Mouse (Mus musculus) forebrain, embryonic 15.5 days (tissue): ENCODE data around the gene Gm45618. TPM values are rescaled to one million over a fixed set of nuclear protein-coding genes. Genes with fewer than 3 reads are reported as not detected.

Experiments
- ATAC-seq: fragments of 200-750 bp; cut with Nextera tagmentation; replicated peaks from 2 replicates; pipeline ENCODE4 v1.8.0; 2017; ENCODE audit warnings: mild to moderate bottlenecking, moderate TSS enrichment, moderate library complexity
- H3K27ac ChIP-seq: fragments of 300-500 bp; sonication (generic); replicated peaks from 2 replicates; pipeline ENCODE4 v1.5.1; 2015; ENCODE audit warnings: mild to moderate bottlenecking, inconsistent platforms
- H3K27me3 ChIP-seq: fragments of 300-500 bp; sonication (generic); 2 replicates; pipeline ENCODE4 v1.6.1; 2015; ENCODE audit warnings: inconsistent platforms
- H3K36me3 ChIP-seq: fragments of 300-500 bp; sonication (generic); 2 replicates; pipeline ENCODE4 v1.6.1; 2015; ENCODE audit warnings: mild to moderate bottlenecking, inconsistent platforms
- H3K4me1 ChIP-seq: fragments of 300-500 bp; sonication (generic); 2 replicates; pipeline ENCODE4 v1.6.1; 2015; ENCODE audit warnings: inconsistent platforms
- H3K4me2 ChIP-seq: fragments of 300-500 bp; sonication (generic); replicated peaks from 2 replicates; pipeline ENCODE4 v1.6.1; 2015; ENCODE audit warnings: mild to moderate bottlenecking, inconsistent platforms
- H3K4me3 ChIP-seq: fragments of 300-500 bp; sonication (generic); 2 replicates; pipeline ENCODE4 v1.5.1; 2015; ENCODE audit warnings: mild to moderate bottlenecking, inconsistent platforms
- H3K9ac ChIP-seq: fragments of 300-500 bp; sonication (generic); replicated peaks from 2 replicates; pipeline ENCODE4 v1.6.1; 2015; ENCODE audit warnings: mild to moderate bottlenecking, inconsistent platforms
- H3K9me3 ChIP-seq: fragments of 300-500 bp; sonication (generic); 2 replicates; pipeline ENCODE4 v1.6.1; 2016; ENCODE audit warnings: inconsistent platforms
- WGBS: fragments of 180-500 bp; shearing (Covaris S2); methylation state at CpG from one replicate; pipeline ENCODE4 v1.1.7; 2015; ENCODE audit warnings: mixed read lengths; 5-methylcytosine and 5-hydroxymethylcytosine counted together
- polyA plus RNA-seq: library from polyadenylated mRNA; unstranded; fragments of >200 nt; fragmentation: Nextera tagmentation; extraction: Ambion mirVana; gene quantifications from 2 replicates; pipeline ENCODE4 v1.2.1, GENCODE M21; 2015

Gm45618 gene
- polyA plus RNA-seq, 1 experiment from 2014 or later = not detected

DNA sequence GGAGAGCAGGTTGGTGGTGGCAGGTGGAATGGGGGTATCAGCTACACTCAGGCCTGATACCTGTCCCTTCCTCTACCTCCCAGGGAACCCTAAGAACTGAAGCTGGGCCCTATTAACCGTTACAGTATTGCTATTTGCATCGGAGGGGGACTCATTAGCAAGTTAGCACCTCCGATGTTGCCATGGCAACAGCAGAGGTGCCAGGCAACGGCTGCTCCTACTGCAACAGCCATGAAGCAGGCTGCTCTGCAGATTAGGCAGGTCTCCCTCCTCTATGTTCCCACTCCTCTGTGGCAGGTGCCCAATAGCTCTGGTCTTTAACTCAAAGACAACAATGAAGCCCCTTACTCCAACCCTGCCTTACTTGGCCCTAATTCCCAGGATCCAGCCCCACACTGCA lies 28.7 kb downstream of the Gm45618 start:
- ATAC-seq = peak; percentile 47
- peaks cover 76% of the 10 kb centered on the region for H3K4me1 ChIP-seq
- 0% methylated on average over 4 of the region's 4 CpGs for WGBS
- peak overlapping the region; percentile 95 for H3K4me3 ChIP-seq
- peak overlapping the region; percentile 99 for H3K9ac ChIP-seq
- H3K4me2 ChIP-seq = peak overlapping the region; percentile 93
- H3K36me3 ChIP-seq = peaks cover 16% of the 10 kb centered on the region
- H3K27ac ChIP-seq = peak overlapping the region; percentile 84
- H3K9me3 ChIP-seq = no peaks in the 10 kb centered on the region
- H3K27me3 ChIP-seq = 0 out of 2 replicates have a peak, but pooled peaks cover 3% of the 10 kb centered on the region

DNA sequence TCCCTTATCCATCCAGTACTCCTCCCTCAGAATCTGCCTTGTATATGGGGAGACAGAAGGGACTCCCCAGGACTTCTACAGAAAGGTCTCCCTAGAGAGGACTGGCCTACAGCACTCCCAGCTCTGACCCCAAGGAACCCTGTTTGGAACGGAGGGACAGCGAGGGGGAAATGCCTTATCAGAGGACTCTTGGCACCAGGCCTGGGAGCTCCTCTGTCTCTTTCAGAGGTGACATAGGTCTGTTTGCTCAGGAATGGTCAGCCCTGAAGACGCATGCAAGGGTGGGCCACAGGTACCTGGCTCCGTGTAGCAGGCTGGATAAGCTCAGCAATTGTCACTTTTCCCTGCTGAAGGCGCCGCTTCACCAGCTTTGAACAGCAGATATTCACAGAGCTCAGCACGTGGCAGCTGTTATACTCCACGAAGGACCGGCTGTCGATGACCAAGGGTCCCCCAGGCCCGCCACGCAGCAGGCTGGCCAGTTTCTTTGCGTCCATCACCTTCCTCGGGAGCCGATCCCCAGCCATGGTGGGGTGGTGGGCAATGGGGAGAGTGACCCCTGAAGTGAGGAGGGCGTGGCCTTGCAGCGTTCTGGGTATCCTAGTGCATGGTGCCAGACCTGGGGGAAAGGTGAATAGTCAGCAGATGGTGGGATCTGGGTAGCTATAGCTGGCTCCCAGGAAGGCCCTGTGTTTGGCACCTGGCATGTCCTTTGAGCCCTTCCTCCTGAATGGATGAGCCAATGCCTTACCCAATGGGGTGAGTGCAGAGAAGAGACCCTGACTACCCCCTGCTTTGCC lies 30.7 kb downstream of the Gm45618 start:
- Histone ChIP-seq H3K4me2 (0 out of 2 replicates have a peak overlapping the region, but pooled peaks have one; percentile 18), H3K27ac (peak overlapping the region; percentile 70), H3K27me3 (no peaks in the 10 kb centered on the region), H3K9ac (peak overlapping the region; percentile 14), H3K4me1 (peaks cover 72% of the 10 kb centered on the region), H3K4me3 (no peak overlapping the region), H3K9me3 (no peaks in the 10 kb centered on the region), H3K36me3 (peaks cover 34% of the 10 kb centered on the region)
- ATAC-seq = no peak
- 50% methylated on average over 17 of the region's 17 CpGs for WGBS

DNA sequence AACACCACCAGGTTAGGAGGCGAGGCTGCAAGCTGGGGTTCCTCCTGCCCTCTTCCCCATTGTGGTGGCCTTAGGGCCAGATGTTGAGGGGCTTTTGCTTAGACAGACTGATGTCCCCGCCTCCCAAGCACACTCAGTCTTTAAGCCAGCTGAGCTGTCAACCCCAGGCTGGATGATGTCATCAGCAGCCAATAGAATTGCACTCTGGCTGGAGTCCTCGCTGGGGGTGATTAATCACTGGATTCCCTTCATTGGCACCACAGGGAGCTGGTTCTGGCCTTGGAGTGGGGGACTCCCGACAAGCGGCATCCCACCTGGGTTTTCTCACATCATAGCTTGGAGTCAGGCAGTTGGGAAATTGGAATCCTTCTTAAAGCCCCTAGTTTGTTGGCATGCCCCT lies 31.6 kb downstream of the Gm45618 start:
- H3K9me3 ChIP-seq = no peaks in the 10 kb centered on the region
- H3K4me3 ChIP-seq = no peak overlapping the region
- peak; percentile 55 for ATAC-seq
- H3K4me2 ChIP-seq = 0 out of 2 replicates have a peak overlapping the region, but pooled peaks have one; percentile 18
- under 1% methylated on average over 5 of the region's 5 CpGs for WGBS
- H3K27me3 ChIP-seq = no peaks in the 10 kb centered on the region
- peaks cover 76% of the 10 kb centered on the region for H3K4me1 ChIP-seq
- peak overlapping the region; percentile 70 for H3K27ac ChIP-seq
- peak overlapping the region; percentile 14; the same call in 1 of the 2 replicates for H3K9ac ChIP-seq
- H3K36me3 ChIP-seq = peaks cover 37% of the 10 kb centered on the region

DNA sequence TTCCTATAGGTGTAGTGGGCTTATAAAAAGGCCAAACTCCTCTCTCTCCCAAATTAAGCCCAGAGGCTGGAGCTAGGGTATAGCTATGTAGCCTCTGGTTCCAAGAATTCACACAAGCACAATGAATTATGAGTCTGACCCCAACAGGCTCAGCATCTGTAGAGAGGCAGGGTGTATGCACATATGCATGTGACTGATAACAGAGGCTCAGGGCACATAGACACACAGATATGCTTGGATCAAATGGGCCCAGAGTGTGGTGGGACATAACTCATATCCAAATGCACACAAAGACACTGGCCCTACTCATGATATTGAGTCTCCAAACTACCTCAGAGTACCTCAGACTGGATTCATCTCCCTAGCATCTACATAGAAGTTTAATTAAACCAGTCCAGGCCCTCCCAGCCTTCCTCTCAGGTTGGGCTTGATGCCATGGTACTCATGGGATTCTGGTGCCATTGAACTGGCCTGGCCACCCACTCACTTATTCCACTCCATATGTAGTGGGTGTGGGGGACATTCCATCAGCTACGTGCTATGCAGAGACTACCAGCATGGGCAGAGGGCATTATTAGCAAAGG lies 33.4 kb downstream of the Gm45618 start:
- H3K4me2 ChIP-seq = no peak overlapping the region
- no peaks in the 10 kb centered on the region for H3K27me3 ChIP-seq
- peaks cover 52% of the 10 kb centered on the region for H3K36me3 ChIP-seq
- H3K9me3 ChIP-seq = no peaks in the 10 kb centered on the region
- no peak overlapping the region for H3K4me3 ChIP-seq
- 89% methylated on average over 1 of the region's 1 CpGs for WGBS
- H3K4me1 ChIP-seq = peaks cover 65% of the 10 kb centered on the region
- no peak for ATAC-seq
- no peak overlapping the region for H3K9ac ChIP-seq
- H3K27ac ChIP-seq = no peak overlapping the region

DNA sequence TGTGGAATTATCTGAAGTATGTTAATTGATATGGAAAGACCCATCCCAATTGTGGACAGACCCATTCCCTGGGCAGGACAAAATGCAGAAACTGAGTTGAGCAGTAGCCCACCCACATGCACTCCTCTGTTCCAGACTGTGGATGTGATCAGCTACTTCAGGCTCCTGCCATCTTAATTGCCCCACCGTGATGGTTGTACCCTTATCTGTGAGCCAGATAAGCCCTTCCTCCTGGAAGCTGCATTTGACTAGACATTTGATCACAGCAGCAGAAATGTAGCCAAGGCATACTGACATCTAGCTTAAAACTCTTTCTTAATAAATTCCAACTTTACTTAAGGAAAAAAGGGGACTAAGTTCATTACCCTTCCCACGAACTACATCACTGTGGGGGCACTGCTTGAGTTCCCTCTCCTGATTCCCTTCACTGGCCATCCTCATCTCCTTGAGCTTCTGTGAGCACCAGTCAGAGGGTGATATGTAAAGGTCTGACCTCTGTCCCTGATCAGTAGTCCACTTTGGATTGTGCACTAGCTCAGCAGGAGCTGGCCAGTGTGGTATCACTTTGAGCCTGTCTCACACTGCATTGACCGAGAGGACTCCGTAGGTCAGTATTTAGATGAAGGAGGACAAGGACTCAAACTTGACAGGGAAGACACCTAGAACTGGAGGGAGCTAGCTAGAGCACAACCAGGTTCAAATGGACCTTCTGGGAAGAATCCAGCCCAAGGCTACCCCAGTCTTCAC lies 34.2 kb downstream of the Gm45618 start:
- Histone ChIP-seq H3K9me3 (no peaks in the 10 kb centered on the region), H3K9ac (no peak overlapping the region), H3K36me3 (peaks cover 57% of the 10 kb centered on the region), H3K27me3 (no peaks in the 10 kb centered on the region), H3K4me3 (no peak overlapping the region), H3K4me1 (peaks cover 57% of the 10 kb centered on the region), H3K4me2 (no peak overlapping the region), H3K27ac (no peak overlapping the region)
- 88% methylated on average over 4 of the region's 4 CpGs for WGBS
- no peak for ATAC-seq

DNA sequence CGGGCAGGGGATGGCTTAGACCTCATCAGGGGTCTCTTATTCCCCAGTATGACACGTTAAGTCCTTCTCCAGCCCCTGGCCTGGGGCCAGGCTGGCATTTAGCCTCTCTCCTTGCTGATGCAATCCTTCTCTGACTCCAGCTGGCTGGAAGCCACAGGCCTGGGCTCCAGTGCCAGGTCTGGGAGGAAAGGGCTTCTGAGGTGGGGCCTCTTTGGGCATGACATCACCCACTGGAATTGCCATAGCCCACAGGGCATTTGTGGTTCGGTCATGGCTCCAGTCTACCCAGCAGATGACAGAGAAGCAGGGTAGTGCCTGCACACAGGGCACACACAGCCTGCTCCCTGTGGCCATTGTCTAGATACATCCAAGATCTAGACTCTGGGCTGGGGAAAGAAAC lies 35.7 kb downstream of the Gm45618 start:
- ATAC-seq = peak; percentile 30
- Histone ChIP-seq H3K27ac (peak overlapping the region; percentile 41), H3K36me3 (peaks cover 58% of the 10 kb centered on the region), H3K9me3 (no peaks in the 10 kb centered on the region), H3K27me3 (no peaks in the 10 kb centered on the region), H3K4me1 (peaks cover 42% of the 10 kb centered on the region), H3K4me2 (no peak overlapping the region), H3K4me3 (no peak overlapping the region), H3K9ac (no peak overlapping the region)
- 20% methylated on average over 3 of the region's 3 CpGs for WGBS

DNA sequence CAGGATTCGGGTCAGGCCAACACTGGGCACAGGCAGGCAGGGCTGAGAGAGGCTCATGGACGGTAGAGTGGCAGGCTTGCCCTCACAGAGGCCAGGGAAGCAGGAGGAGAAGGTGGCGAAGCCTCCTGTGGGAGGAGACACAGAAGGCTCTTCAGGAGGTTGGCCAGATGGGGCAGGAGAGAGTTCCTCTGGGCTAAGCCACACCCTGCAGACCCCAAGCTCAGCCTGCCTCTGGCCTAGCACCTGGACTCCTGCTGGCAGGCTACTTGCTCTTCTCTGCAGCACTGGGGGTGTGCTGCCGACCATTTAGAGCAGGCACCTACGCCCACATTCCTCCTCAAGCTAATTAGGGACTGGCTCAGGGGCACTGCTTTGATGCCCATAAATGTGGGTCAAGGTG lies 36.1 kb downstream of the Gm45618 start:
- Histone ChIP-seq H3K36me3 (peaks cover 62% of the 10 kb centered on the region), H3K27me3 (no peaks in the 10 kb centered on the region), H3K4me1 (peaks cover 37% of the 10 kb centered on the region), H3K4me2 (no peak overlapping the region), H3K9me3 (no peaks in the 10 kb centered on the region), H3K9ac (no peak overlapping the region), H3K4me3 (no peak overlapping the region), H3K27ac (peak overlapping the region; percentile 41)
- ATAC-seq = peak; percentile 12; the same call in 1 of the 2 replicates
- 30% methylated on average over 5 of the region's 5 CpGs for WGBS

DNA sequence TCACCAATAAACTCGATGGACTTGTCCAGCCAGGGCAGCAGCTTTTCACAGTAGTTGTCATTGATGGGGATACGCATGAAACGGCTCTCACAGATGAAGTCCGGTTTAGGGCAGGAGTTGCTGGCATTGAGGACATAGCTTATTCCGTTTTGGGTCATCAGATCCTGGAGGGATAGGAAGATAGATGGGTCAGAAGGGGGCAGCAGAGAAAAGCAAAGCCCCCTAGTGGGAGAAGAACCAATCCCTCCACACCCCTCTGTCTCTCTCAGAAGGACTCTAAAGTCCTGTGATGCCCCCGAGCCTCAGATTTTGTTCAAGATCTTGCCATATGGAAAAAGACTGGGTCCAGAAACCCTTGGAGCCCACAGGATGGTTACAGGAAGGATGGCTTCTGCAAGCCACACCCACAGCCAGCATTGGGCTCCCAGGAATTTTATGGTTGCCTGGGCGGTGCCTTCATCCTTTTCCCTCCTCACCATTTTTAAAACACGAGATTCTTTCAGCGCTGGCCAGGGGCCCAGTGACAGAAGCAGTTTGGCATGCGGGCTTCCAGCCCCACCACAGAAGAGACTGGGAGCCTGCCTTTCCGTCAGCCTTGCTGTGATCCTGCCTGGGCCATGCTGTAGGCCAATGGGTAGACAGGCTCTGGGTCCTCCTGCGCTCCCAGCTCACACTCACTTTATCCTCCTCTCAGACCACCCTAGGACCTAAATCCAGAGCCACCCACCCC lies 36.8 kb downstream of the Gm45618 start:
- peaks cover 31% of the 10 kb centered on the region for H3K4me1 ChIP-seq

DNA sequence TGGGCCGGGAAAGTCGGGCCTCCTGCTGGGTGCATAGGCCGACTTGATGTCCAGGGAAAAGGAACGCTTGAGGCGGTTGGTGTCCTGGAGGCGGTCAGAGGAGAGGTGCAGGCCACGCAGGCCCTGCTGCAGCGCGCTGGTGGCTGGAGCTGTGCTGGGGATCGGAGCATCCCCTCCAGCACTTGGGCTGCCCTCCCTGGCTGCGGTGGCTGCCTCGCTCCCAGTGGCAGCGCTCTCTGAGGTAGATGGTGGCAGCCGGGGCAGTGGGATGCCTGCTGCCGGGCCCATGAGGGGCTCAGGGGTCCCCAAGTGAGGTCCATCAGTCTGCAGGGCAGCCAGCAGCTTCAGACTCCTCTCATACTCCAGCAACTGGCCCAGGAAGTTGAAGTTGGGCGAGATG lies 37.9 kb downstream of the Gm45618 start:
- Histone ChIP-seq H3K36me3 (peaks cover 59% of the 10 kb centered on the region), H3K4me3 (no peak overlapping the region), H3K27me3 (no peaks in the 10 kb centered on the region), H3K9me3 (no peaks in the 10 kb centered on the region), H3K4me1 (peaks cover 23% of the 10 kb centered on the region), H3K9ac (no peak overlapping the region), H3K4me2 (no peak overlapping the region), H3K27ac (no peak overlapping the region)
- no peak for ATAC-seq
- 51% methylated on average over 16 of the region's 16 CpGs for WGBS

More for the DNA sequence above, 36.8 kb downstream of the Gm45618 start:
- H3K4me3 ChIP-seq = no peak overlapping the region
- H3K27me3 ChIP-seq = no peaks in the 10 kb centered on the region
- peak overlapping the region; percentile 41 for H3K27ac ChIP-seq
- H3K4me2 ChIP-seq = no peak overlapping the region
- peaks cover 67% of the 10 kb centered on the region for H3K36me3 ChIP-seq
- 33% methylated on average over 12 of the region's 12 CpGs for WGBS
- H3K9me3 ChIP-seq = no peaks in the 10 kb centered on the region
- ATAC-seq = no peak
- no peak overlapping the region for H3K9ac ChIP-seq

DNA sequence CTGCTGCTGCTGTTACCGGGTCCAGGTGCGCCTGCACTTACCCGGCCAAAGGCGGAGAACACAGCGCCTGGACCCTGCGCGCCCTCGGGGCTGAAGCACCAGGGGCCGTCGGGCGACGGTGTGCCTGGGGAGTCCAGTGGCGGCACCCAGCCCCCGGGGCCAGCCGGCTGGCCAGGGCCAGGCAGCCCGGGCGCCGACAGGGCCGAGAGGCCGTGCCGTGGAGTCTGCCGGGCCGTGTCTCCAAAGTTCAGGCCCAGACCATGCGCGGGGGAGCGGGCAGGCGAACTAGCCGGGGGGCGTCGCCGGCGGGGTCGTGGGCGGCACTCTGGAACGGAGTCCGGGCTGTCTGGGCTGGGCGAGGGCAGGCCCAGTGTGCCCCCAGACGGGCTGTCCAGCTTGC lies 38.4 kb downstream of the Gm45618 start:
- Histone ChIP-seq H3K27me3 (no peaks in the 10 kb centered on the region), H3K4me1 (peaks cover 23% of the 10 kb centered on the region), H3K9me3 (no peaks in the 10 kb centered on the region), H3K4me2 (no peak overlapping the region), H3K9ac (no peak overlapping the region), H3K4me3 (no peak overlapping the region), H3K36me3 (peaks cover 55% of the 10 kb centered on the region), H3K27ac (no peak overlapping the region)
- WGBS = 29% methylated on average over 38 of the region's 38 CpGs
- no peak for ATAC-seq

DNA sequence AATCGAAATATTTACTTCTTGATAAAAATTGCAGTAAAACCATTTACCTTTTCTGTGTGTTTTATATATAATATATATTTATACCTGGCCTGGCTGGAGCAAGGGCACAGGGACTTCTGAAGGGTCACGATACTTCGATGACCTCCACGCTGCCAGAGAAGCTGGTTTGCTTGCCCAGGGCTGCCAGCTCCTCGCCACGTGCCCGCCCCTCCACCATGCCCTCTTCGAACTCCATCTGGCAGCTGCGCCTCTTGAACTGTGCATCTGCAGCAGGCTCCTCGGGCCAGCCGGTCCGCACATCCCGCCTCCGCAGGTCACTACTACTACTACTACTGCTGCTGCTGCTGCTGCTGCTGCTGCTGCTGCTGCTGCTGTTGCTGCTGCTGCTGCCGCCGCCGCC lies 38.8 kb downstream of the Gm45618 start:
- Histone ChIP-seq H3K4me2 (no peak overlapping the region), H3K9me3 (no peaks in the 10 kb centered on the region), H3K4me1 (peaks cover 23% of the 10 kb centered on the region), H3K36me3 (peaks cover 50% of the 10 kb centered on the region), H3K27me3 (no peaks in the 10 kb centered on the region), H3K27ac (no peak overlapping the region), H3K9ac (no peak overlapping the region), H3K4me3 (no peak overlapping the region)
- 54% methylated on average over 17 of the region's 17 CpGs for WGBS
- no peak for ATAC-seq
